Mouse (Mus musculus) adrenal gland, adult 18-20 months (tissue): ENCODE measurements around the gene Zc3h6. TPM values are rescaled to one million over a fixed set of nuclear protein-coding genes. Genes with fewer than 3 reads are reported as not detected.

ENCODE experiments used
- DNase-seq, 2 experiments: peaks; one replicate each; pipeline ENCODE4 v3.0.0; 2021 to 2022; ENCODE audit warnings: low spot score in 2 of 2
- total RNA-seq, 2 experiments: library from RNA; stranded (reverse); gene quantifications; 1 replicate in 1 of 2; 2 replicates in 1 of 2; pipeline ENCODE4 v1.2.3; 2021

The Zc3h6 gene
- total RNA-seq, 2 experiments from 2014 or later = 2.8 to 3.1 TPM

- peak in 1 of 2 experiments; percentile 12 for DNase-seq
Measured at GRCm38 (mm10) chr2:129024820-129025219, 57.6 kb downstream of the Zc3h6 start.

- no peak for DNase-seq
Measured at GRCm38 (mm10) chr2:129035381-129035780, 68.2 kb downstream of the Zc3h6 start.

- peak in 1 of 2 experiments; percentile 6 for DNase-seq
Measured at GRCm38 (mm10) chr2:129038426-129038936, 71.3 kb downstream of the Zc3h6 start.

GRCm38 (mm10) chr2:129038937-129039631, 71.9 kb downstream of the Zc3h6 start:
- DNase-seq = peak in 1 of 2 experiments; percentile 3

- DNase-seq = no peak
Measured at GRCm38 (mm10) chr2:129040567-129040966, 73.4 kb downstream of the Zc3h6 start.

GRCm38 (mm10) chr2:129046172-129046845, 79.1 kb downstream of the Zc3h6 start:
- DNase-seq = peak; percentile 22 to 40

- no peak for DNase-seq
Measured at GRCm38 (mm10) chr2:129046846-129047196, 79.6 kb downstream of the Zc3h6 start.

- no peak for DNase-seq
Measured at GRCm38 (mm10) chr2:129047811-129048210, 80.6 kb downstream of the Zc3h6 start, which contains the start of gene Vinac1. Gene Vinac1 (minus strand): TSS chr2:129048172.

- no peak for DNase-seq
Measured at GRCm38 (mm10) chr2:129052451-129052983, 85.3 kb downstream of the Zc3h6 start.

- no peak for DNase-seq
Measured at GRCm38 (mm10) chr2:129055741-129056140, 88.5 kb downstream of the Zc3h6 start.

- peak in 1 of 2 experiments; percentile 39 for DNase-seq
Measured at GRCm38 (mm10) chr2:129056597-129056996, 89.4 kb downstream of the Zc3h6 start.

GRCm38 (mm10) chr2:129057256-129057655, 90.1 kb downstream of the Zc3h6 start:
- DNase-seq = no peak

- DNase-seq = no peak
Measured at GRCm38 (mm10) chr2:129057920-129058361, 90.7 kb downstream of the Zc3h6 start.

GRCm38 (mm10) chr2:129061456-129062059, 94.4 kb downstream of the Zc3h6 start:
- no peak for DNase-seq

- peak; percentile 82 to 85 for DNase-seq
Measured at GRCm38 (mm10) chr2:129065437-129066282, 98.5 kb downstream of the Zc3h6 start, which contains the start of gene Ttl. Gene Ttl (plus strand): TSS chr2:129065942.

GRCm38 (mm10) chr2:129066326-129066725, 99.1 kb downstream of the Zc3h6 start:
- DNase-seq = peak; percentile 41 to 56
